Mouse (Mus musculus): ENCODE data around the gene Slc10a7.

DNA sequence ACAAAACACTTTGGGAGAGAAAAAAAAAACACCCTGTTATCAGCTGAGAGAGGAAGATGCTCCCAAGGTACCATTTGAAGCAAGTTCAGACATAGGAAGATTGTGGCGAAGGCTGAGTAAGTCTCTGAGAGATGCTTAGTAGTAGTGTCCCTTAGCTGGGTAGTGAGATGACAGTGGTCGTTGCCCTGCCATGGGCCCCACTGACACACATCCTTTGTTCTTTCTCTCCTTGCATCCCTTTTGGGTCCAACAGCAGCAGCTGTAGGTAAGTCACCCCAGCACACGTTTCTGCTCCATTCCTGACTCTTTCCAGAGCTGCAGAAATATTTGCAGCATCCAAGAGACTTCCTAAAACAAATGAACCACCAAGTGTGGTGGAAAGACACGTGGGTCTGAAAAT is 239.6 kb downstream of the Slc10a7 start:
- no peak for TF ChIP-seq POLR2A (IDR thresholded peaks at IDR 0.05; ENCODE audit: insufficient read depth, low read depth, low read length)
- no peak for TF ChIP-seq CTCF (IDR thresholded peaks at IDR 0.05; ENCODE audit: insufficient read depth, low read depth, low read length)

Measured in olfactory bulb, adult 2 months (tissue).